Mouse (Mus musculus): ENCODE data around the gene AU022252.

GRCm38 (mm10) chr4:119275226-119275625, 42.7 kb upstream of the AU022252 start:
- no peak for TF ChIP-seq CTCF (IDR thresholded peaks at IDR 0.05; ENCODE audit: borderline replicate concordance, insufficient read depth, low read depth, low read length)
- no peak for TF ChIP-seq POLR2A (IDR thresholded peaks at IDR 0.05; ENCODE audit: borderline replicate concordance, insufficient read depth, low read length)
